Mouse (Mus musculus) right cerebral cortex, postnatal 4 days (tissue): ENCODE results near the gene Lamtor4.
"Not testable (repeated sequence)": the region's sequence is repeated elsewhere in the genome, so short reads cannot be mapped to it uniquely, and the experiment has no call there.

ENCODE experiments used
- DNase-seq: peaks from one replicate; pipeline ENCODE4 v3.0.0-alpha.2; 2022

Gene Lamtor4

DNA sequence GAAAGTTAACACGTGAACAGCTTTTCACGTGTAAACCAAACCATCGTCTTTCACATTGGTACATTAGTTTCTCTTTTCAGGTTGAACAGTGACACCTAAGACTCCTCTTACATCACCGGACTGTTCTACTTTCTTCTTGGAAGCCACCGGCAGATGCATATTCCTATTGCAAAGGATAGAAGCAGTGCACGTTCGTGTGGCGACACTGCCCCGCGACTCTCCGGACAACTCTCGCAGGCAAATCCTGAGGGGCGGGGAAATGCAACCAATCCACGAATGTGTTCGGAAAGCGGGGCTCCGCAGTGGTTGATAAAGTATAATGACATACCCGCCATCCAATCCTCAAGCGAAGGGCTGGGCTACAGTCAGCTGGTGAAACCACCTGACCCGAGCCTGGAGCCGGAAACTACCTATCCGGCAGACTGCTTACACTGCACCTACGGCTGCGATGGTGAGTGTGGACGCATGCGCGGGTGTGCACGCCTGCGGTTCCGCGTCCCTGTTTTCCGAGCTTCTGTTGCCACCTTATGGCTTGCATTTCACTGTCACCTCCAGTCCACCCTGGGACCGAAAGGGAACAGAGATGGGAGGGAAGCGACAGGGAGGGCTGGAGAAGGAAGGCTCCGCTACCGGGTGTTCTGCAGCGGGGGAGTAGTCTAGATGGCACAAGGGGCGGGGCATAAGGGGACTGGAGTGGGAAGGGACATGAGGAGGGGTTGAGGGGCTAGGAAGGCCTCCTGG is at the start of gene Lamtor4:
TSS of gene Lamtor4 (plus strand) at position 130 of the 741 bp plus-strand sequence.
- DNase-seq, result peak; percentile 85

DNA sequence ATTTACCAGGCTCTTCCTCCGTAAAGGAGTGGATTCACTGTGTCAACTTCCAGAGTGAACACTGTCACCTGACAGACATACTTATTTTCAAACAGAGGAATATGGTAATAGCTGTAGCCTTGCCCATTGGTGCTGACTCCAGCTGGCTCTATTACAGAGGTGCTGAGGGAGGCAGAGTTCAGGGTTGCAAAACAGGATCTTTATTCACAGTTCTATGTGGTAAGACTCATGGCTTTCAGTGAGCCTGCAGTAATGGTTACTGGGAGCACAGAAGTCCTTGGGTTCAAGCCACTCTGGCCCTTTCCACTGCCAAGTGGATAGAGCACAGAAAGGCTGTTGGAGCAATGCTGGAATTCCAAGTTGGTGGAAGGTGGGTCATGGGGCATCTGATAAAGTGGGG is 48.0 kb upstream of the Lamtor4 start:
- no peak for DNase-seq

DNA sequence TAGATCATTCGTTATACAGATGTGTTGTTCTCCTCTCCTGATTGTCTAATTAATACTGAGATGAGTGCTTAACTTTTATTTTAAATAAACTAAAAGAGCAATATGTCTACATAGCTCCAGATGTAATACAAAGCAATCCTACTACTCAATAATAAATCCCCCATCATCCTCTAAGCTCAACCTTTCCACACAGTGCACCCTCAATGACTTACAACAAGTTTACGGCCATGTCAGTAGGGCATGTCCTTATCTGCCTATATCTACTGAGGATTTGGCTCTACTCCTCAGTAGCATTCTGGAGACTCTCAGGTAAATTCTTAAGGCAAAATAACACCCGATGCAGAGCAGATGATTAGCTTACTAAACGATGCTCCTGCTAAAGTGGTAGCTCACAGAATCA is 47.4 kb upstream of the Lamtor4 start:
- DNase-seq, result no peak

DNA sequence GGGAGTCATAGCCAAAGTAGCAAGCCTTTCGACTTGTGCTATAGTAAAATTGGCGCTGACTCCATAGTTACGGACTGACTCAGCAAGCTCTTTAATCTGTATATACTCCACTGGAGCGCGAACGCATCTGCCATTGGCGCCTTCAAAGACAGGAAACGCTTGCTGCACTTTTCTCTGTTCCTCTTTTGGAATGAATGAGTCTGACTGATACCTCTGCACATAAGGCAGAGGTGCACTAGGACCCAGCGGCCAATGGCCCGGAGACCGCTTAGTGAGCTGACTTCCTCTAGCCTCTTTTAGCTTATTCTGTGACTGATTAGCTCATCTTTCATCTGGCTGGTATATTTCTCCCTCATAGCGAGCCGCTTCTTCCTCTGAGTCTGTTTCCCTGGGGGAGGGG is 38.6 kb upstream of the Lamtor4 start:
- DNase-seq, result not testable (repeated sequence)

DNA sequence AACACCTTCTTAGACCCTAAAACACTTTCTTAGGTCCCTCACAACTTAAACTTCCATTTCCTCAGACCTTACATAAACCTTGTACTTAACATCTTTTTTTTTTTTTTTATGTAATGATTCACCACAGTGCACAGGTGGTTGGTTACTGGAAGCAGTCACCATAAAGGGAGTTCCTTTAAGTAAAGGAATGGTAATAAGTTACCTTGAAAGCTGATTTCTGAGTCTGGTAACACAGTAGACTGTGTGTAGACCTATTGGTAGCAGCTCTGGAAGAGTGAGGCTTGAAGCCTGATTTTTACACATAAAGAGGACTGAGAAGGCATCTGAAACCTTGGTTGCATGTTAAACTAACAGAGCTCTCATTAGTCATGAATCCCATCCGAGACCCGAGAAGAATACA is 35.4 kb upstream of the Lamtor4 start:
- no peak for DNase-seq

DNA sequence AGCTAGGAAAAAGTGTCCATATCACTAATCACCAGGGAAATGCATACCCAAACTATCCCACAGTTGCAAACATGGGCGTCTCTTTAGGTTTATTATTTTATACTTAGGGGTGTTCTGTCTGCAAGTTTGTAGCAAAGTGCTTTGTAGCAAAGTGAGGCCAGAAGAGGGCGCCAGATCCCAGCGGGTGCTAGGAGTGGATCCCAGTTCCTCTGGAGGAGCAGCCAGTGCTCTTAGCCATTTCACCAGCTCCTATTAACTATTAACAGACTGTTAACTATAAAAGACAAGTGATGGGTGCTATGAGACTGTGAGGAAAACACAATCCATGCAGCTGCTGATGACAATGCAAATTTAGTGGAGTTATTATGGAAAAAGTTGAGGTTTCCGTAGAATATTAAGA is 33.2 kb upstream of the Lamtor4 start:
- peak; percentile 93 for DNase-seq

DNA sequence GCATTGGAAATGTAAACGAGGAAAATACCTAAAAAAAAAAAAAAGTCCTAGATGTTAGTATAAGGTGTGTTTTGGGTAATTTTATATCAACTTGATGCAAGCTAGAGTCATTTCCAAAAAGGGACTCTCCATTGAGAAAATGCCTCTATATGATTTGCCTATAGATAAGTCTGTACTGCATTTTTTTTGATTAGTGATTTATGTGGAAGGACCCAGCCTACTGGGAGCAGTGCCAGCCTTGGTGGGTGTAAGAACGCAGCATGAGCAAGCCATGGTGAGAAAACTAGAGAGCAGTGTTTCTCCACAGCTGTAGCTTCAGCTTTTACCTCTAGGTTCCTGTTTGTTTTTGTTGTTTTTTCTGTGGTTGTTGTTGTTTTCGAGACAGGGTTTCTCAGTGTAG is 32.0 kb upstream of the Lamtor4 start:
- peak; percentile 7 for DNase-seq

DNA sequence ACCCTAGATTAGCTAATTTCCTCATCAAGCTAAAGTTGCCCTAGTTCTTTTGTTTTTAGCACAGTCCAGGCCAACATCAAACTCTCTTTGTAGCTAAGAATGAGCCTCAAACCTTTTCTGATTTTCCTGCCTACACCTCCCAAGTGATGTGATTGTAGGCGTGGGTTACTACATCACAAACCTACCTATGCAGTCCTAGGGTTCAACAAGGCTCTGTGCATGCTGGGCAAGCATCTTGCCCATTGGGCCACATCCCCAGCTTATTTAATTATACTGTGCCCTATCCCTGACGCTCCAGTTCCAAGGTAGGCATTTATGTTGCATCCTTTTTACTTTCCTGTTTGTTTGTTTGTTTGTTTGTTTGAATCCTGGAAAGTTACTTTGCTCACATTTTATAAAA is 29.6 kb upstream of the Lamtor4 start, which contains the start of gene Nxpe5:
TSS of gene Nxpe5 (plus strand) at position 199 of the 400 bp plus-strand sequence.
- no peak for DNase-seq

DNA sequence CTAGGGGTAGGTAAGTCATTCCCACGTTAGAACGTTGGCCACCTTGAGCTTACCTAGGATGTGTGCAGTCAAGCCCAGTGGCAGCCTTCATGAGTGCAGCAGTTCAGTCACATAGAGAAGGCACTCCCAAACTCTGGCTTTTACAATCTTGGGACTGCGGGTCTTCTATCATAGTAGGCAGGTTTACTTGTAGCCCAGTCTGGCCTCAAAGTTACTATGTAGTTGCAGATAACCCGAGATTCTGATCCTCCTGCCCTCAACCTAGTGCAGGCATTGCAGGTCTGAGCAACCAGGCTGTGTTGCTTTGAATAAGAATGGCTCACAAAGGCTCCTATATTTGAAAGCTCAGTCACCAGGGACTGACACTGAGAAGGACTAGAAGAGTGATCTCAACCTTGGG is 28.8 kb upstream of the Lamtor4 start:
- no peak for DNase-seq

DNA sequence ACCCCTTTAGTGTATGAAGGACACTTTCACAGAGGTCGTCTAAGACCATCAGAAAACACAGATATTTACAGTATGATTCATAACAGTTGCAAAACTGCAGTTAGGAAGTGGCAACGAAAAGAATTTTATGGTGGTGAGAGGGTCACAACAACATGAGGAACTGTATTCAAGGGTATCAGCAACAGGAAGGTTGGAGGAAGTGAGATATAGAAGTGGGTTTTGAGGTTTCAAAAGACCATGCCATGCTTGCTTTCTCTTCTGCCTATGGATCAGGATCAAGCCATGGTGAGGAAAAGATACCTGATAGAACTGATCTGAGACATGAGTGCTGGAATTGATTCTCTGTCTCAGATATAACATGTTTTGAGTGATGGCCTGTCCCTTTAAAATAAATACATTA is 27.9 kb upstream of the Lamtor4 start:
- no peak for DNase-seq

DNA sequence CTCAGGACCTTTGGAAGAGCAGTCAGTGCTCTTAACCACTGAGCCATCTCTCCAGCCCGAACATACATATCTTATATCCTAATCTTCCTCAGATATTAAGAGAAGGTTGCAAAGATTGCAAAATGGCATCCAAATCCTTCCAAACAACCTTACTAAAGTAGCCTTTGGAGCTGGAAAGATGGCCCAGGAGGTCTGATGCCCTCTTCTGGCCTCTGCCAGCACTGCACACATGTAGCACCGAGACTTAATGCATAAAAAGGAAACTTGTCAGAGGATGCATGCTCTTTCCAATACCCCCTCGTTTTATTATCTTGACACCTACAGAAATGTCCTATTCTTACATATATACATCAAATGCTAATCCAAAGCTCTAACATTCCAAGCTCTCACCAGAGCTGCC is 27.3 kb upstream of the Lamtor4 start:
- DNase-seq, result peak; percentile 28

DNA sequence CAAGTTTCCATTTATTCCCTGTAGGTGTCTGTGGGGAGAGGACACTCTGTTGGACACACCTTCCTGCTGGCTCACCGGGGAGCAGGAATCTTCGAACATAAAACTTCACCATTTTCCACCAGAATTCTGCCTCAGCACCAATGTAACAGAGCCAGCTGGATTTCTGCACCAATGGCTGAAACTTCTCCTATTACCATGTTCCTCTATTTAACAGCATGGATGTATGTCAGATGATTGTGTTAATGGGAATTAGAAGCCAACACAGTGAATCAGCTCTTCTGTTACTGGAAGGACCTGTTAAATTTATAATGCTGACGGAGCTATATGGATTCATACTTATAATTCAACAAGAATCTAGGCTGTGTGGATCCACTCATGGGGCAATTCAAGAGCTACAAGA is 25.8 kb upstream of the Lamtor4 start:
- no peak for DNase-seq

DNA sequence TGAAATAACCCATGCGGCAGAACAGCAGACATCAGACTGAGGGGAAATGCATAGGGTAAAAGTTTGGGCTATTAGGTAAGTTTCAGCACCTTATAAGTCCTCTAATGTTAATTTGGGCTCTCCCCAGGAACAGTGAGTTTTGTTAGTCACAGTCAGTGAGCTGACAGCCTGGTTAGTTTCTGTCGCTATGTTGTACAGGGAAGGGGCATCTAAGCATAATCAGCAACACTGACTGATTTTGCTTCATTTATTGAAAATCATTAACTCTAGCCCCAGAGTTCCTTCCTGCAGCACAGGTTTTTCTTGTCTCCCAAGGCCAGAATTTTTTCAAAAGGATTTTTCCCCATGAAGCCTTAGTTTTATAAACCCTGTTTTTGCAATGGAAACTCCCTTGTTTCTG is 21.5 kb upstream of the Lamtor4 start:
- no peak for DNase-seq

DNA sequence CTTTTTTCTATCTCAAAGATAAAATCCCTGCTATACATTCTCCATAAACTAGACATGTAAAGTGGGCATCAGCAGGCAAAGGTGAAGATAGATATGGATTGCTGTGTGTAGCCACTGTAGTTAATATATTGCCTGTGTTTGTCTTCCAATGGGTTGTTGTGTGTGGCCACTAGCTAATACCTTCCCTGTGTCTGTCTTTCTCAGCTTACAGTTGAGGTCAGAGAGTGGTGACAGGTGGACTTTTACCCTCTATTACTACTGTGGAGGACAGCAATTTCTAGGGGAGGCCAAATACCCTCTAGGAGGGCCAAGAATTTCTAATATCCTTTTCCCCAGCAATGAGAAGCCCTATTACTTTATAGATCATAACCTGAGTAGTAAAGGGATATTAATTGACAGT is 21.1 kb upstream of the Lamtor4 start:
- no peak for DNase-seq

DNA sequence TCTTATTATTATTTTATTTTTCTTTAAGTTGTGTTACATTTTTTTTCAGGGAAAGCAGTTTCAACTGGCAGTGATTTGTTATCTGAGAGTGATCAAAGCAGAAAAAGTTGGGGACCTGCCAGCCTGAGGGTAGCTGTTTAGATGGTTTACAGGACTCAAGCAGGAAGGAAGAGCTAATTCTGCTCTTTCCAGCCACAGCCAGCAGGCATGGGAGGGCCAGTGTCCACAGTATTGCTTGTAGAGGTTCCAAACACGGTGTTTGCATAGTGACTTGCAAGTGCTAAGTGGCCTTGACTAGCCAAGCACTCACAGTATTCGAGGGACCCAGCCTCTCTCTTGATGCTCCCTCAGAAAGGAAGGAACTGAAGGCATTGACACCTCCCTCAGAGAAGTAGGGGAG is 13.8 kb upstream of the Lamtor4 start:
- no peak for DNase-seq

DNA sequence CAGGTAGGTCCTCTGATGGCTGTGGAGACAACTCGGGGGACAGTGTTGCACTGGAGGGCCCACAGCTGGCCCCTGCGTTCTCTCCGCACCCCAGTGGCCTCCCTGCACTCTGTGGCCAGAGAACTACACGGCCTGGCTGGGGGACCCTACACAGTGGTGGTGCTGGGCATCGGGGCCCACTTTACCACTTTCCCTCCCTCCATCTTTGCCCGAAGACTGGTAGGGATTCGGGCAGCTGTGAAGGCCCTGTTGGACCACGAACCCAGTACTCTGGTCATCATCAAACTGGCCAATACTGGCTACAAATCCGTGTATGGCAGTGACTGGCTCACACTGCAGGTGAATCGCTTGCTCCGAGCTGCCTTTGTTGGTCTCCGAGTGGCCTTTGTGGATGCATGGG is 4.1 kb upstream of the Lamtor4 start:
- no peak for DNase-seq

DNA sequence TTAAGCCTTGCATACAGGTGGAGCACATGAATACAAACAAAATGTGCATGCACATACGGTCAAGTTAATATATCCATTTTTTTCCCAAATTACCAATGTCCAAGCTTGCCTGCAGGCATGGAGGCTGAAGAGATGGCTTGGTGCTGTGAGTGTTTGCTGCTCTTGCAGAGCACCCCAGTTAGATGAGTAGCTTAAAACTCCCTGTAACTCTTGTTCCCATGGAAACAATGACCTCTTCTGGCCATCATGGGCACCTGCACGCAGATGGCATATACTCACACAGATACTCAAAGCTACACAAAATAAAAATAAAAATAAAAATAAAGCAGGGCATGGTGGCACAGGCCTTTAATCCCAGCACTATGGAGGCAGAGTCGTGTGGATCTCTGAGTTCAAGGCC is 2.2 kb upstream of the Lamtor4 start:
- no peak for DNase-seq

DNA sequence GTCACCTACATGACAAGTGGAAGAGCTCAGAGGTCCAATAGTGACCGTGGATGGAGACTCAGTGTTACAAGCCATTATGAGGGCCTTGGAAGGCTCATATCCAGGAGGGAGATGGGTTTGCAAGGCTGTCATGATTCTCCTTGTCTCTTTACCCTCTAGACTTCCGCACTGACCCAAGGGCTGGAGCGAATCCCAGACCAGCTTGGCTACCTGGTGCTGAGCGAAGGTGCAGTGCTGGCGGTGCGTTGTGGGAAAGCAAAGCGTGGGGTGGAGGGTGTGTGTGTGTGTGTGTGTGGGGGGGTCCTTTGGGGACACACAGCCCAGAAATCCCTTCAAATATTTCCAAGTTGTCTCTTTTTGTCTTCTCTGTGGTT is 799 bp downstream of the Lamtor4 start:
- no peak for DNase-seq

DNA sequence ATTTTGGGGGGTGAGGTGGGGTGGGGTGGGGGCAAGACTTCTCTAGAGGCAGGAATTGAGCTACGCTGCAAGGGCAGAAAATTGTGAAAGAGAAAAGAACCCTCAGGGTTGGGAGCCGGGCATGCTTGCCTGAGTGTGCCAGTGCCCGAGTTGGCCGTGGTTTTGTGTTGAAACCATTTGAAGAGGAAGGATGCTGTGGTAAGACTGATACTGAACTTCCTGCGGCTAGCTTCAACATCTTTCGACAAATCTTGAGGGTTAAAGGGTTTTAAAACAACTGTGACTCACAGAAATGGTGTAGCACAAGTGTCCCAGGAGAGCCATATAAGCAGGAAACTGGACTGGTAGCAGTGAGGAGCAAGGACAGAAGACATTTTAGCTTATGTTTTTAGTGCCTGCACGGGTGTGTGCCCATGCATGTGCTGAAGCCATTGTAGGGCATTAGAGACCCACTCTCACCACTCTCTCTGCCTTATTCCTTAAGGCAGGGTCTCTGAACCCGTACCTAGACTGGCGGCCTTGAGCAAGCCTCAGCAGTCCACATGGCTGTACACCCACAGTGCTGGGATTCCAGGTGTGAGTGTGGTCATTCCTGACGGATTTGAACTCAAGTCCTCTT is 1.8 kb downstream of the Lamtor4 start:
- DNase-seq, result no peak

DNA sequence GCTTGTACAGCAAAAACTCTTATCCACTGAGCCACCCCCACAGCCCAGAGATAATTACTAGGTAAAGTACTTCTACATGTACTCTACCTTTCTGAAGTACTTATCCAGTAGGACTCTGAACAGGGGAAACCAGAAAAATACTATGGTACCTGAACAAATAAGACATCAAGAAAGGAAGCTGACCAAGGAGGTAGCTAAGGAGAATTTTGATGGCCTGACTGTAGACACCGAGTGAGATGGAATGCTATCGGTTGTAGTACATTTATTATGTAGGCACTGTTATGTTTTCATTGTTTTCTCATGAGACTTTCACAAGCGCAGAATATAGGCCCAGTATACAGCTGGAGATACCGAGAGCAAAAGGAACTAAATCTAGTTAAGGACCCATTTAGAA is 2.3 kb downstream of the Lamtor4 start:
- DNase-seq, result no peak

DNA sequence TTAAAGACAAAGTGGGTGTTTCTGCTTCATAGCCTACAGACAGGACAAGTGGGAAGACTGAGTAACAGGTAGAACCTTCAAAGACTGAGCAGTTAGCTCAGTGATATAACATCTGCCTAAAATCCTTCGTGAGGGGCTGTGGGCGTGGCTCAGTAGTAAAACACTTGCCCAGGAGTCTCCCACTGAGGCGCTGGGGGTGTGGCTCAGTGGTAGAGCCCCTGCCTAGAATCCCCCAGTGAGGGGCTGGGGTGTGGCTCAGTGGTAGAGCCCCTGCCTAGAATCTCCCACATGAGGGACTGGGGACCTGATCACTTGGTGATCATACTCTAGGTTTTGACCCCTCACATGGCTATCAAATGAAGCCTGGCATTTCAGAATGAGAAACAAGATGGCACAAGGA is 2.8 kb downstream of the Lamtor4 start:
- no peak for DNase-seq

DNA sequence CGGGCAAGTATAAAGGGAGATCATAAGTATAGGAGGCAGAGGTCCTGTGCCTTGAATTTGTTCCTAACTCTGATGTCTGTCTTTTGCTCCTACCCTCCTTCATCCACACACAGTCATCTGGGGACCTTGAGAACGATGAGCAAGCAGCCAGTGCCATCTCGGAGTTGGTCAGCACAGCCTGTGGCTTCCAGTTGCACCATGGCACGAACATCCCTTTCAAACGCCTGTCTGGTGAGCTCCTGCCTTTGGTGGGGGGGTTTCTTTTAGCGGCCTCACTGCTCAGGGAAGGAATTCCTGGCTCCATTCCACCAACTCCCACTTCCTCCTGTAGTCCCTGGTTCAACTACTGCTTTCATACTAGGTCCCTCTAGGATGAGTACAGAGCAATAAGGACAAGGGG is 3.3 kb downstream of the Lamtor4 start:
- no peak for DNase-seq

DNA sequence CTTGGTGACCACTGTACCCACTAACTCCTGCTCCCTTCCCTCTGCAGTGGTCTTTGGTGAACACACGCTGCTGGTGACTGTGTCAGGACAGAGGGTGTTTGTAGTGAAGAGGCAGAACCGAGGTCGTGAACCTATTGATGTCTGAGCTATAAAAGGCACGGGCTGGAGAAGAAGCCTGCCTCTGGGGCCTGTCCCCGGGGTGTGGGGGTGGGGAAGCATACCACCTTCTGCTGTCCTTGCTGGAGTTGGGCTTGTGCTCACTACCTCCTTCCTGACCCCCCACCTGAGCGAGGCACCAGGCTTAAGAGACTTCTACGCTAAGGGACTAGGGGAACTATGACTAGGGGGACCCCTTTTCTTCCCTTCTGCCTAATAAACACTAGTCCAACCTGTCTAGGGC is 3.7 kb downstream of the Lamtor4 start:
- DNase-seq, result no peak

DNA sequence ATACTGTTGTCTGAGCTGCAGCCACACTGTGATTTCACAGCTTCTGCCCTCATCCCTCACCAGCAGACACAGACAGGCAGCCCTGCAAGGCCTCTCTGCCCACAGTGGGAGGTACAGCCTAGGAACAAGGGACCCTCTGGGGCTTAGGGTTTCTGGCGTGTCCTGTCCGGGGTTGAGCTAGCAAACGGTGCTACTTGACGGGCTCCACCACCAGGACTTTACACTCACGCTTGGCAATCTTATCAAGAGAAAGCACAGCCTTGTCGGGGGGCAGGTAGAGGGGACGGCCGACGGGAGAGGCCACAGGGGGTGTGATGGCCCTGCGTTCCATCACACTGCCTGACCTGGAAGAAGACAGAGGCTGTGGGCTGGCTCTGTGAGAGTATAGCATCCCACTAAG is 4.8 kb downstream of the Lamtor4 start:
- no peak for DNase-seq

DNA sequence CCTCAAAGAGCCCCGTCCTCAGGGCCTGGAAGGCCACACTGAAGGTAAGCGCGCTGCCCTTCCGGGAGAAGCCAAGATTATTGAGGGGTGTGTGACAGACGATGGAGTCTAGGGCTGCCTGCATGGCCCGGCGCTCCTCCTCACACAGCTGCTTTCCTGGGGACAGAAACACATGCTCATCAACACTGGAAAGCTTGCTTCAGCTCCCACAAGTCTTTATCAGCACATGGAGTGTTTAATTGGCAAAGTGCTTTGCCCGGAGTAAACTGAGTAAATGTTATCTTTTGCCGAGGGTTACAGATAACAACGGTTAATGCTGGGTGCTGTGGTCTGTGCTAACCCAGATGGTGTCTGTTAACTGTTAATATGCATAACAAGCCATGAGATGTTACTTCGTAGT is 5.6 kb downstream of the Lamtor4 start:
- DNase-seq, result no peak
